Mouse (Mus musculus) midbrain, embryonic 10.5 days (tissue): ENCODE data around the gene Nol9. TPM values are rescaled to one million over a fixed set of nuclear protein-coding genes. Genes with fewer than 3 reads are reported as not detected.
A peak's percentile ranks its signal among the peaks of the same experiment; 100 is the strongest.

Source experiments
- DNase-seq: peaks from one replicate; pipeline ENCODE4 v3.0.0-alpha.2; 2017; ENCODE audit warnings: low spot score
- H3K27ac ChIP-seq: fragments of 300-500 bp; sonication (generic); replicated peaks from 2 replicates; pipeline ENCODE4 v1.5.1; 2016; ENCODE audit warnings: mild to moderate bottlenecking
- H3K27me3 ChIP-seq: fragments of 300-500 bp; sonication (generic); 2 replicates; pipeline ENCODE4 v1.6.1; 2016; ENCODE audit warnings: low read depth, mild to moderate bottlenecking; ENCODE audit not compliant: poor library complexity, severe bottlenecking
- H3K36me3 ChIP-seq: fragments of 300-500 bp; sonication (generic); 2 replicates; pipeline ENCODE4 v1.6.1; 2016; ENCODE audit warnings: mild to moderate bottlenecking, moderate library complexity
- H3K4me1 ChIP-seq: fragments of 300-500 bp; sonication (generic); 2 replicates; pipeline ENCODE4 v1.6.1; 2016
- H3K4me3 ChIP-seq: fragments of 300-500 bp; sonication (generic); 2 replicates; pipeline ENCODE4 v1.5.1; 2016; ENCODE audit warnings: mild to moderate bottlenecking, moderate library complexity
- H3K9me3 ChIP-seq: fragments of 300-500 bp; sonication (generic); replicated peaks from 2 replicates; pipeline ENCODE4 v1.6.1; 2016; ENCODE audit warnings: mild to moderate bottlenecking
- WGBS: fragments of 180-500 bp; shearing (Covaris S2); methylation state at CpG from one replicate; pipeline ENCODE4 v1.1.7; 2016; 5-methylcytosine and 5-hydroxymethylcytosine counted together
- polyA plus RNA-seq: library from polyadenylated mRNA; unstranded; fragments of >200 nt; fragmentation: Nextera tagmentation; extraction: Ambion mirVana; gene quantifications from 2 replicates; pipeline ENCODE4 v1.2.1, GENCODE M21; 2016

Gene Nol9
- polyA plus RNA-seq, result 35.3 and 35.7 TPM in 2 replicates

- peak; percentile 93 for DNase-seq
- 0 out of 2 replicates have a peak, but pooled peaks cover 3% of the 10 kb centered on the region for H3K27me3 ChIP-seq
- no peaks in the 10 kb centered on the region for H3K9me3 ChIP-seq
- peak within 1 kb of the TSS; percentile 87 for H3K27ac ChIP-seq
- H3K4me3 ChIP-seq, result peak within 1 kb of the TSS; percentile 100
- under 1% methylated on average over 86 of the region's 86 CpGs for WGBS
- peaks cover 34% of the 10 kb centered on the region for H3K36me3 ChIP-seq
- H3K4me1 ChIP-seq, result peaks cover 30% of the 10 kb centered on the region
These were observed at the start of gene Nol9 for GRCm38 (mm10) chr4:152038985-152039830. Nol9 (plus strand) TSS chr4:152039321.

GRCm38 (mm10) chr4:151992091-151992490, 47.0 kb upstream of the Nol9 start:
- WGBS, result 93% methylated on average over 9 of the region's 9 CpGs
- H3K4me1 ChIP-seq, result peaks cover 53% of the 10 kb centered on the region
- H3K4me3 ChIP-seq, result no peak overlapping the region
- no peaks in the 10 kb centered on the region for H3K9me3 ChIP-seq
- H3K36me3 ChIP-seq, result peaks cover 39% of the 10 kb centered on the region
- no peak for DNase-seq
- no peak overlapping the region for H3K27ac ChIP-seq
- 0 out of 2 replicates have a peak, but pooled peaks cover 5% of the 10 kb centered on the region for H3K27me3 ChIP-seq

GRCm38 (mm10) chr4:151993035-151993434, 46.1 kb upstream of the Nol9 start:
- Histone ChIP-seq H3K9me3 (no peaks in the 10 kb centered on the region), H3K4me1 (peaks cover 51% of the 10 kb centered on the region), H3K27ac (no peak overlapping the region), H3K27me3 (0 out of 2 replicates have a peak, but pooled peaks cover 14% of the 10 kb centered on the region), H3K36me3 (peaks cover 39% of the 10 kb centered on the region), H3K4me3 (peak overlapping the region; percentile 95; the same call in 1 of the 2 replicates)
- DNase-seq, result no peak
- 91% methylated on average over 6 of the region's 6 CpGs for WGBS

GRCm38 (mm10) chr4:151994228-151995171, 44.6 kb upstream of the Nol9 start:
- Histone ChIP-seq H3K9me3 (no peaks in the 10 kb centered on the region), H3K36me3 (peaks cover 41% of the 10 kb centered on the region)
- DNase-seq, result peak; percentile 60

DNA sequence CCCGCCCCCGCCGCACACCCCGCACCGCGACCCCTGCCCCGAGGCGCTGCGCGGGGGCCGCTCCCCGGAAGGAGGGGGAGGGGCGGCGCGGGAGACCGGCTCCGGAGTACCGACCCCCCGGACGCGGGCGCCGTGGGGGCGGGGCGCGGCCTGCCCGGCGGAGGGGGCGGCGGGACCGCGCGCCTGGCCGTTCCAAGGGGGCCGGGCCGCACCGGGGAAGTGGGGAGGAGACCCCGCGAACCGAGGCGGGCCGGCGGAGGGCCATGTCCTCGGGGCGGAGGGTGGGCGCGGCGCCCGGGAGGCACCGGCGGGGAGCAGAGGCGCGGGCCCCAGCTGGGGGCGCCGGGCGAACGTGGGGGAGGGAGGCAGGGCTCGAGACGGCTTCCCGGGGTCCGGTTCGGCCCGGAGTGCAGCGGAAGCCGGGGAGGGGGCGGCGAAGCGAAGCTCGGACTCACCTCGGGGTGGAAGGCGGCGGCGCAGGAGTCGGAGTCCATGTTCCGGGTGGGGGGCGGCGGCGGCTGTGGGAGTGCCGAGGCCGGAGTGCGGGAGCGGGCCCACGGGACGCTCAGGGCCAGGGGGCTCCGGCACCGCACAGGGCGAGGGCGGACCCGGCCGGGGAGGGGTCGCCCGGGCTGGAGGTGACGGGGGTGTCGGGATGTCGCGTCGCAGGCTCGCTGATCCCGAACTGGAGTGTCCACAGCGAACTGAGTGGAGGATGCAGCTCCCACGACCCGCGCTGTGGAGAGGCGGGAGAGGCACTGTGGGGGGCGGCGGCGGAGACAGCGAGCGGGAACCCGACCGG, 43.5 kb upstream of the Nol9 start:
- Histone ChIP-seq H3K9me3 (no peaks in the 10 kb centered on the region), H3K27me3 (peaks cover 20% of the 10 kb centered on the region; the same call in 1 of the 2 replicates)
- WGBS, result 1% methylated on average over 96 of the region's 111 CpGs

More at GRCm38 (mm10) chr4:151994228-151995171, 44.6 kb upstream of the Nol9 start:
- Histone ChIP-seq H3K4me3 (peak overlapping the region; percentile 95), H3K27ac (peak overlapping the region; percentile 96), H3K4me1 (peaks cover 38% of the 10 kb centered on the region), H3K27me3 (peaks cover 20% of the 10 kb centered on the region; the same call in 1 of the 2 replicates)
- WGBS, result under 1% methylated on average over 61 of the region's 61 CpGs

GRCm38 (mm10) chr4:151996173-151996950, 42.8 kb upstream of the Nol9 start, which contains the start of gene Phf13:
Phf13 (minus strand) TSS chr4:151996258.
- under 1% methylated on average over 94 of the region's 94 CpGs for WGBS
- peak; percentile 100 for DNase-seq
- H3K27me3 ChIP-seq, result peaks cover 20% of the 10 kb centered on the region; the same call in 1 of the 2 replicates
- peaks cover 35% of the 10 kb centered on the region for H3K4me1 ChIP-seq
- no peaks in the 10 kb centered on the region for H3K9me3 ChIP-seq
- peak within 1 kb of the TSS; percentile 95 for H3K4me3 ChIP-seq
- H3K36me3 ChIP-seq, result peaks cover 22% of the 10 kb centered on the region
- peak within 1 kb of the TSS; percentile 96 for H3K27ac ChIP-seq

More for the DNA sequence above, 43.5 kb upstream of the Nol9 start:
- DNase-seq, result no peak
- H3K36me3 ChIP-seq, result peaks cover 30% of the 10 kb centered on the region
- peak overlapping the region; percentile 96 for H3K27ac ChIP-seq
- H3K4me1 ChIP-seq, result peaks cover 35% of the 10 kb centered on the region
- H3K4me3 ChIP-seq, result peak overlapping the region; percentile 95

GRCm38 (mm10) chr4:151996951-151997222, 42.2 kb upstream of the Nol9 start:
- WGBS, result 6% methylated on average over 13 of the region's 13 CpGs
- peaks cover 17% of the 10 kb centered on the region for H3K36me3 ChIP-seq
- peaks cover 20% of the 10 kb centered on the region; the same call in 1 of the 2 replicates for H3K27me3 ChIP-seq
- H3K4me3 ChIP-seq, result peak overlapping the region; percentile 95
- H3K4me1 ChIP-seq, result peaks cover 35% of the 10 kb centered on the region
- H3K27ac ChIP-seq, result peak overlapping the region; percentile 96
- no peaks in the 10 kb centered on the region for H3K9me3 ChIP-seq
- no peak for DNase-seq

DNA sequence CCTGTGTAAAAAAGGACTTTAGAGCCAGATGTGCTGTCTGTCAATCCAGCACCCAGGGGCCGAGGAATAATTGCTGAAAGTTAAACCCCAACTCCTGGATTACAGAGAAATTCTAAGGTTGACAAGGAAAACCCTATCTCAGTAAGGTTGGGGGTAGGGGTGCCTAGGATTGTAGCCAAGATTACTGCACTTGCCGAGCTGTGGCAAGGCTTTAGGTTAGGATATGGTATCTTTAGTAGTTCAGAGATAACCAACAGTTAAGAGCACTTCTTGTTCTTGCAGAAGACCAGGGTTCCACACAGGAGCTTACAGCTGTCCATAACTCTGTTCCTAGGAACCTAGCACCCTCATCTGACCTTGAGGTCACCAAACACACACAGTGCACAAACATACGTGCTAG, 41.4 kb upstream of the Nol9 start:
- Histone ChIP-seq H3K4me1 (peaks cover 35% of the 10 kb centered on the region), H3K27ac (no peak overlapping the region), H3K9me3 (no peaks in the 10 kb centered on the region), H3K27me3 (peaks cover 20% of the 10 kb centered on the region; the same call in 1 of the 2 replicates), H3K4me3 (peak overlapping the region; percentile 95), H3K36me3 (peaks cover 9% of the 10 kb centered on the region)
- DNase-seq, result no peak
- 87% methylated on average over 3 of the region's 3 CpGs for WGBS

DNA sequence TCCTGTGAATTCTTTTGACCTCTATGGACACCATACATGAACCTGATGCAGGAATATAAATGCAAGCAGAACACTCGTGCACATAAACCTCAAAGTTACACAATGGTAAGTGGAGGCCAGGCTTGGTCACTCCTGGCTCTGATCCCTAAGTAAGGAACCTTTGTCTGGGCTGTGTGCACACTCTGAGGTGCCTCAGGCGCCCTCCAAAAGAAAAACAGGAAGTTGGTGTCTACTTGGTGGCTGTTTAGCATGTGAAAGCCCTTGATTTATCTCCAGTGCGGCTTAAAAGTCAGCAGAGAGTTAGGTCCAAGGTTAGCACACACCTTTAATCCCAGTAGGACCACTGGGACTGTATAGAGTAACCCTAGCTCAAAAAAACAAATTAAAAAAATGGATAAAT, 39.6 kb upstream of the Nol9 start:
- DNase-seq, result no peak
- H3K36me3 ChIP-seq, result 0 out of 2 replicates have a peak, but pooled peaks cover 2% of the 10 kb centered on the region
- peaks cover 16% of the 10 kb centered on the region; the same call in 1 of the 2 replicates for H3K27me3 ChIP-seq
- peaks cover 21% of the 10 kb centered on the region for H3K4me1 ChIP-seq
- no peak overlapping the region for H3K4me3 ChIP-seq
- H3K9me3 ChIP-seq, result no peaks in the 10 kb centered on the region
- no peak overlapping the region for H3K27ac ChIP-seq
- WGBS, result 61% methylated on average over 3 of the region's 3 CpGs

- H3K36me3 ChIP-seq, result 0 out of 2 replicates have a peak, but pooled peaks cover 2% of the 10 kb centered on the region
- H3K27me3 ChIP-seq, result peaks cover 16% of the 10 kb centered on the region; the same call in 1 of the 2 replicates
- WGBS, result 67% methylated on average over 4 of the region's 4 CpGs
- peaks cover 16% of the 10 kb centered on the region for H3K4me1 ChIP-seq
- H3K9me3 ChIP-seq, result no peaks in the 10 kb centered on the region
- no peak overlapping the region for H3K27ac ChIP-seq
- no peak for DNase-seq
- no peak overlapping the region for H3K4me3 ChIP-seq
These were observed 38.2 kb upstream of the Nol9 start for GRCm38 (mm10) chr4:152000906-152001305.

DNA sequence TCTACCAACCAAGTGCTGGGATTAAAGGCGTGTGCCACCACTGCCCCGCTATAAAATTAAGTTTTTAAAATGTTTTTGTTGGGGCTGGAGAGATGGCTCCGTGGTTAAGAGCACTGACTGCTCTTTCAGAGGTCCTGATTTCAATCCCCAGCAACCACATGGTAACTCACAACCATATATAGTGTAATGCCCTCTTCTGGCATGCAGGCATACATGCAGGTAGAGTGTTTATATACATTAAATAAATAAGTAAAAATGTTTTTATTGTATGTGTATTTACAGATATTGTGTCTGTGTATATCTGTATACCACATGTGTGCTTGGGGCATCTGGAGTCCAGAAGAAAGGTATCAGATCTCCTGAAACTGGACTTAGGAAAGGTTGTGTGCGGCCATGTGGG, 37.8 kb upstream of the Nol9 start:
- DNase-seq, result no peak
- peaks cover 16% of the 10 kb centered on the region; the same call in 1 of the 2 replicates for H3K27me3 ChIP-seq
- no peak overlapping the region for H3K4me3 ChIP-seq
- WGBS, result 75% methylated on average over 4 of the region's 4 CpGs
- 0 out of 2 replicates have a peak, but pooled peaks cover 2% of the 10 kb centered on the region for H3K36me3 ChIP-seq
- no peak overlapping the region for H3K27ac ChIP-seq
- H3K9me3 ChIP-seq, result no peaks in the 10 kb centered on the region
- peaks cover 14% of the 10 kb centered on the region for H3K4me1 ChIP-seq
